Mouse (Mus musculus): ENCODE measurements around the gene Ppp1r11.

DNA sequence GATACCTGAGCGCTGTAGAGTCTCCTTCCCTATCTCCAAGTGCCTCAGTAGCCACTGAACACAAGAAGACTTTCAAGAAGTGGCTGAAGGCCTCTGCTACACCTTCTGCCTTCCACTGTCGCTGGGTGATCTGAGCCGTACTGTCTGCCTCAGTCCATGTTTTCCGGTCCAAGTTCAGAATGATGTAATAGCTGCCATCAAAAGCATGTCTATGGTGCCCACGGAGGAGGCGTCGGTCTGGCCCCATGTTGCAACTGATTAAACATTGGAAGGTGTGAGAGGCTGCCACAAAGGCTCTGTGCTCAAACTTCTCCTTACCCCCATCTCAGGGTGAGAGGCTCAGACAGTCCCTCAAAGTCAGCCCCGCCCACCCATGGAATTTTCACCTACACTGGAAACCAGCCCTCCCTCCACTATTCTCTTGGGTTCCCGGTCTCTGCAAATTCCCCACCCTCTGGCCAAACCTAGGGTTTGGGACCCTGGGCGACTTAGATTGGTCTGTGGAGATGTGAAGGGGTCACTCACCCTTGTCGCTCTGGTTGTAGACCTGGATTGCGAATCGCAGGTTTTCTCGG is 18.9 kb upstream of the Ppp1r11 start:
- no peak for TF ChIP-seq CTCF (IDR thresholded peaks at IDR 0.05; ENCODE audit: extremely low read depth, insufficient read depth, low read length)
- TF ChIP-seq POLR2A (IDR thresholded peaks at IDR 0.05; ENCODE audit: extremely low read depth, insufficient read depth, low read length): no peak

Measured in cortical plate, adult 2 months (tissue).